Mouse (Mus musculus) heart, embryonic 13.5 days (tissue): ENCODE results near the gene Lce1f. TPM values are rescaled to one million over a fixed set of nuclear protein-coding genes. Genes with fewer than 3 reads are reported as not detected.

ENCODE experiments used
- ATAC-seq: fragments of 200-750 bp; cut with Nextera tagmentation; 2 replicates; pipeline ENCODE4 v1.8.0; 2017; ENCODE audit warnings: moderate TSS enrichment; ENCODE audit not compliant: insufficient number of reproducible peaks, low FRiP score, low TSS enrichment; ENCODE audit errors: extremely low read depth
- H3K27ac ChIP-seq: fragments of 300-500 bp; sonication (generic); replicated peaks from 2 replicates; pipeline ENCODE4 v1.5.1; 2015; ENCODE audit warnings: moderate library complexity, mild to moderate bottlenecking, inconsistent platforms
- H3K27me3 ChIP-seq: fragments of 300-500 bp; sonication (generic); replicated peaks from 2 replicates; pipeline ENCODE4 v1.6.1; 2015; ENCODE audit warnings: mild to moderate bottlenecking, inconsistent platforms
- H3K36me3 ChIP-seq: fragments of 300-500 bp; sonication (generic); 2 replicates; pipeline ENCODE4 v1.6.1; 2015; ENCODE audit warnings: mild to moderate bottlenecking, inconsistent platforms
- H3K4me1 ChIP-seq: fragments of 300-500 bp; sonication (generic); 2 replicates; pipeline ENCODE4 v1.6.1; 2015; ENCODE audit warnings: inconsistent platforms
- H3K4me2 ChIP-seq: fragments of 300-500 bp; sonication (generic); 2 replicates; pipeline ENCODE4 v1.6.1; 2015; ENCODE audit warnings: inconsistent platforms, mild to moderate bottlenecking, moderate library complexity
- H3K4me3 ChIP-seq: fragments of 300-500 bp; sonication (generic); 2 replicates; pipeline ENCODE4 v1.5.1; 2015; ENCODE audit warnings: moderate library complexity, mild to moderate bottlenecking, inconsistent platforms
- H3K9ac ChIP-seq: fragments of 300-500 bp; sonication (generic); 2 replicates; pipeline ENCODE4 v1.6.1; 2015; ENCODE audit warnings: inconsistent platforms, mild to moderate bottlenecking, moderate library complexity
- H3K9me3 ChIP-seq: fragments of 300-500 bp; sonication (generic); 2 replicates; pipeline ENCODE4 v1.6.1; 2016; ENCODE audit warnings: inconsistent platforms
- WGBS: fragments of 180-500 bp; shearing (Covaris S2); methylation state at CpG from one replicate; pipeline ENCODE4 v1.1.7; 2015; ENCODE audit warnings: mixed read lengths; 5-methylcytosine and 5-hydroxymethylcytosine counted together
- polyA plus RNA-seq: library from polyadenylated mRNA; unstranded; fragments of >200 nt; fragmentation: Nextera tagmentation; extraction: Ambion mirVana; gene quantifications from 2 replicates; pipeline ENCODE4 v1.2.1, GENCODE M21; 2015

Gene Lce1f
- polyA plus RNA-seq, 1 experiment from 2014 or later: not detected

GRCm38 (mm10) chr3:92678947-92679346 is 41.2 kb downstream of the Lce1f start, which contains the start of gene Lce1c:
TSS of gene Lce1c (plus strand) at chr3:92679247.
- 86% methylated on average over 4 of the region's 4 CpGs for WGBS
- Histone ChIP-seq H3K4me3 (no peak within 1 kb of the TSS), H3K27ac (no peak within 1 kb of the TSS), H3K36me3 (no peaks in the 10 kb centered on the region), H3K9ac (no peak within 1 kb of the TSS), H3K9me3 (no peaks in the 10 kb centered on the region), H3K4me2 (no peak within 1 kb of the TSS), H3K27me3 (no peaks in the 10 kb centered on the region), H3K4me1 (no peaks in the 10 kb centered on the region)
- no peak for ATAC-seq

GRCm38 (mm10) chr3:92670215-92670614 is 49.9 kb downstream of the Lce1f start, which contains the start of gene Lce1a2:
TSS of gene Lce1a2 (minus strand) at chr3:92670315.
- Histone ChIP-seq H3K27ac (no peak within 1 kb of the TSS), H3K9ac (no peak within 1 kb of the TSS), H3K36me3 (no peaks in the 10 kb centered on the region), H3K27me3 (no peaks in the 10 kb centered on the region), H3K4me2 (no peak within 1 kb of the TSS), H3K9me3 (no peaks in the 10 kb centered on the region), H3K4me3 (no peak within 1 kb of the TSS), H3K4me1 (no peaks in the 10 kb centered on the region)
- ATAC-seq: no peak

Other genes with a start within 250 kb of the Lce1f start
- gene Sprr1a, start 234.5 kb downstream of the Lce1f start, polyA plus RNA-seq: 0.19 and 0.31 TPM in 2 replicates
- not detected in 2 replicates for gene Sprr4, start 219.9 kb downstream of the Lce1f start, polyA plus RNA-seq
- gene 2310046K23Rik, start 185.8 kb downstream of the Lce1f start, polyA plus RNA-seq: not detected in 2 replicates
- gene Ivl, start 146.6 kb downstream of the Lce1f start, polyA plus RNA-seq: not detected in 2 replicates
- not detected in 2 replicates for gene Smcp, start 131.4 kb downstream of the Lce1f start, polyA plus RNA-seq
- not detected in 2 replicates for gene 2210017I01Rik, start 112.9 kb downstream of the Lce1f start, polyA plus RNA-seq
- not detected in 2 replicates for gene Lce6a, start 98.7 kb downstream of the Lce1f start, polyA plus RNA-seq
- not detected in 2 replicates for gene Lce1a1, start 72.0 kb downstream of the Lce1f start, polyA plus RNA-seq
- not detected in 2 replicates for gene Lce1b, start 63.4 kb downstream of the Lce1f start, polyA plus RNA-seq
- not detected in 2 replicates for gene Lce1a2, start 50.0 kb downstream of the Lce1f start, polyA plus RNA-seq
- gene Lce1c, start 41.1 kb downstream of the Lce1f start, polyA plus RNA-seq: not detected in 2 replicates
- not detected in 2 replicates for gene Lce1d, start 33.1 kb downstream of the Lce1f start, polyA plus RNA-seq
- not detected in 2 replicates for gene Lce1e, start 11.3 kb downstream of the Lce1f start, polyA plus RNA-seq
- gene Gm38119, start 18.7 kb upstream of the Lce1f start, polyA plus RNA-seq: not detected in 2 replicates
- not detected in 2 replicates for gene Lce1g, start 32.0 kb upstream of the Lce1f start, polyA plus RNA-seq
- gene Lce1h, start 44.7 kb upstream of the Lce1f start, polyA plus RNA-seq: not detected in 2 replicates
- not detected in 2 replicates for gene Lce1i, start 58.5 kb upstream of the Lce1f start, polyA plus RNA-seq
- gene Lce1j, start 70.2 kb upstream of the Lce1f start, polyA plus RNA-seq: not detected in 2 replicates
- gene Lce1k, start 87.5 kb upstream of the Lce1f start, polyA plus RNA-seq: not detected in 2 replicates
- not detected in 2 replicates for gene Kprp, start 106.9 kb upstream of the Lce1f start, polyA plus RNA-seq
- not detected in 2 replicates for gene Lce1l, start 130.9 kb upstream of the Lce1f start, polyA plus RNA-seq
- gene 2310050C09Rik, start 149.9 kb upstream of the Lce1f start, polyA plus RNA-seq: not detected in 2 replicates
- gene Lce3a, start 205.9 kb upstream of the Lce1f start, polyA plus RNA-seq: not detected in 2 replicates
- not detected in 2 replicates for gene Lce3b, start 212.6 kb upstream of the Lce1f start, polyA plus RNA-seq
- not detected in 2 replicates for gene Lce3c, start 224.1 kb upstream of the Lce1f start, polyA plus RNA-seq
- not detected in 2 replicates for gene Lce3d, start 237.0 kb upstream of the Lce1f start, polyA plus RNA-seq
- not detected in 2 replicates for gene Lce3e, start 246.7 kb upstream of the Lce1f start, polyA plus RNA-seq